Comparison of ENCODE assay signal across 30 mouse cellular contexts in genomic region chr8:114344789-114345188, GRCm38 (mm10).
DNase-seq lines count a peak whose midpoint lies in the region; ATAC-seq lines count a peak whose summit lies in the region.
"Had no signal": no experiment of that assay in that cellular context is flagged by ENCODE, and none has a peak within 500 bp of the region (broad histone marks: within the 10 kb centered on the region; RNA-seq: fewer than 3 reads in every experiment).

No protein-coding gene starts in this region.

- no peak for ATAC-seq in forebrain, embryonic 15.5 days (replicated peaks)
- ATAC-seq in forebrain, embryonic 16.5 days = no peak
- ATAC-seq in limb, embryonic 12.5 days (ENCODE audit: insufficient number of reproducible peaks, insufficient read depth, low FRiP score, low TSS enrichment, low read depth) = no peak
- no peak for ATAC-seq in neural tube, embryonic 13.5 days (ENCODE audit: low read depth)
- 0 out of 2 replicates have a peak, but pooled peaks have one; percentile 50 for ATAC-seq in neural tube, embryonic 15.5 days (ENCODE audit: low FRiP score)
- ATAC-seq: forebrain, postnatal 0 days; hindbrain, embryonic 16.5 days; inflammation-experienced regulatory T-cells, adult 6 months; Patski had no signal

- no peak overlapping the region for H3K4me3 ChIP-seq in forebrain, embryonic 15.5 days
- H3K4me3 ChIP-seq in forebrain, embryonic 16.5 days (replicated peaks; ENCODE audit: low read length) = no peak overlapping the region
- H3K4me3 ChIP-seq in limb, embryonic 12.5 days (replicated peaks) = no peak overlapping the region
- no peak overlapping the region for H3K4me3 ChIP-seq in limb, embryonic 10.5 days
- no peak overlapping the region for H3K4me3 ChIP-seq in neural tube, embryonic 13.5 days
- no peak overlapping the region for H3K4me3 ChIP-seq in neural tube, embryonic 15.5 days (replicated peaks)
- H3K4me3 ChIP-seq: embryonic facial prominence, embryonic 12.5 days; erythroblast, embryonic 14.5 days; forebrain, embryonic 12.5 days; heart, embryonic 12.5 days; heart, embryonic 15.5 days; hindbrain, embryonic 10.5 days had no signal

- no peaks in the 10 kb centered on the region for H3K9me3 ChIP-seq in forebrain, embryonic 15.5 days
- no peaks in the 10 kb centered on the region for H3K9me3 ChIP-seq in forebrain, embryonic 16.5 days (ENCODE audit: control insufficient read depth, low read length)
- H3K9me3 ChIP-seq in limb, embryonic 12.5 days = no peaks in the 10 kb centered on the region
- H3K9me3 ChIP-seq in limb, embryonic 10.5 days (replicated peaks) = no peaks in the 10 kb centered on the region
- H3K9me3 ChIP-seq in neural tube, embryonic 13.5 days = no peaks in the 10 kb centered on the region
- H3K9me3 ChIP-seq in neural tube, embryonic 15.5 days (replicated peaks) = no peaks in the 10 kb centered on the region
- H3K9me3 ChIP-seq: embryonic facial prominence, embryonic 12.5 days; forebrain, embryonic 12.5 days; heart, embryonic 15.5 days; hindbrain, embryonic 10.5 days had no signal

- no peaks in the 10 kb centered on the region for H3K36me3 ChIP-seq in forebrain, embryonic 15.5 days
- no peaks in the 10 kb centered on the region for H3K36me3 ChIP-seq in forebrain, embryonic 16.5 days (ENCODE audit: control insufficient read depth, insufficient read depth)
- no peaks in the 10 kb centered on the region for H3K36me3 ChIP-seq in limb, embryonic 12.5 days
- H3K36me3 ChIP-seq in limb, embryonic 10.5 days = no peaks in the 10 kb centered on the region
- H3K36me3 ChIP-seq in neural tube, embryonic 13.5 days = no peaks in the 10 kb centered on the region
- H3K36me3 ChIP-seq in neural tube, embryonic 15.5 days = no peaks in the 10 kb centered on the region
- H3K36me3 ChIP-seq: embryonic facial prominence, embryonic 12.5 days; G1E; heart, embryonic 12.5 days; heart, embryonic 15.5 days had no signal

- no peak for DNase-seq in limb, embryonic 10.5 days (ENCODE audit: low spot score)
- DNase-seq in neural tube, embryonic 10.5 days (ENCODE audit: extremely low spot score, low spot score) = no peak
- DNase-seq in layer of hippocampus, adult 8-10 months (ENCODE audit: low spot score in 2 of 2) = no peak
- DNase-seq: adrenal gland, postnatal 10 days; adrenal gland, postnatal 36 days; B cell, adult 2 months; cerebellum, adult 18-20 months; cerebellum, adult 9-10 months; cerebellum, postnatal 14 days; forebrain, postnatal 0 days; gastrocnemius, postnatal 25 days; heart, adult 18-20 months; heart, postnatal 10 days; heart, postnatal 36 days had no signal

- H3K9ac ChIP-seq in forebrain, embryonic 15.5 days (replicated peaks) = no peak overlapping the region
- H3K9ac ChIP-seq in forebrain, embryonic 16.5 days (replicated peaks; ENCODE audit: low read depth, low read length) = no peak overlapping the region
- no peak overlapping the region for H3K9ac ChIP-seq in limb, embryonic 12.5 days (replicated peaks)
- H3K9ac ChIP-seq in neural tube, embryonic 13.5 days = no peak overlapping the region
- H3K9ac ChIP-seq in neural tube, embryonic 15.5 days (replicated peaks) = no peak overlapping the region
- H3K9ac ChIP-seq: embryonic facial prominence, embryonic 12.5 days; forebrain, embryonic 12.5 days; forebrain, postnatal 0 days; heart, embryonic 12.5 days; heart, embryonic 15.5 days had no signal

- 0 out of 2 replicates have a peak overlapping the region, but pooled peaks have one; percentile 27 for H3K27ac ChIP-seq in forebrain, embryonic 15.5 days (replicated peaks)
- H3K27ac ChIP-seq in forebrain, embryonic 16.5 days (ENCODE audit: low read length) = no peak overlapping the region
- peak overlapping the region; percentile 83 for H3K27ac ChIP-seq in limb, embryonic 12.5 days
- no peak overlapping the region for H3K27ac ChIP-seq in limb, embryonic 10.5 days
- H3K27ac ChIP-seq in neural tube, embryonic 13.5 days (replicated peaks) = peak overlapping the region; percentile 10; the same call in 1 of the 2 replicates
- H3K27ac ChIP-seq in neural tube, embryonic 15.5 days (replicated peaks) = peak overlapping the region; percentile 41
- H3K27ac ChIP-seq: embryonic facial prominence, embryonic 12.5 days; forebrain, embryonic 12.5 days; heart, embryonic 15.5 days; hindbrain, embryonic 10.5 days had no signal

- H3K27me3 ChIP-seq in forebrain, embryonic 15.5 days = no peaks in the 10 kb centered on the region
- H3K27me3 ChIP-seq in forebrain, embryonic 16.5 days (replicated peaks; ENCODE audit: control insufficient read depth, insufficient read depth, low read length) = no peaks in the 10 kb centered on the region
- no peaks in the 10 kb centered on the region for H3K27me3 ChIP-seq in limb, embryonic 12.5 days
- no peaks in the 10 kb centered on the region for H3K27me3 ChIP-seq in limb, embryonic 10.5 days (ENCODE audit: low read depth, poor library complexity, severe bottlenecking)
- H3K27me3 ChIP-seq in neural tube, embryonic 13.5 days = no peaks in the 10 kb centered on the region
- H3K27me3 ChIP-seq in neural tube, embryonic 15.5 days (replicated peaks) = no peaks in the 10 kb centered on the region
- H3K27me3 ChIP-seq: CH12.LX; embryonic facial prominence, embryonic 12.5 days; forebrain, embryonic 12.5 days; heart, embryonic 12.5 days; heart, embryonic 15.5 days; Patski had no signal

- no peak overlapping the region for H3K4me2 ChIP-seq in forebrain, embryonic 15.5 days (replicated peaks)
- H3K4me2 ChIP-seq in forebrain, embryonic 16.5 days (ENCODE audit: low read length) = no peak overlapping the region
- peak overlapping the region; percentile 1; the same call in 1 of the 2 replicates for H3K4me2 ChIP-seq in limb, embryonic 12.5 days
- H3K4me2 ChIP-seq in neural tube, embryonic 13.5 days = no peak overlapping the region
- peak overlapping the region; percentile 17; the same call in 1 of the 2 replicates for H3K4me2 ChIP-seq in neural tube, embryonic 15.5 days
- H3K4me2 ChIP-seq: embryonic facial prominence, embryonic 12.5 days; forebrain, embryonic 12.5 days; heart, embryonic 12.5 days; heart, embryonic 15.5 days had no signal

- 0 out of 2 replicates have a peak, but pooled peaks cover 7% of the 10 kb centered on the region for H3K4me1 ChIP-seq in forebrain, embryonic 15.5 days
- no peaks in the 10 kb centered on the region; the same call in 1 of the 2 replicates for H3K4me1 ChIP-seq in forebrain, embryonic 16.5 days (replicated peaks; ENCODE audit: control insufficient read depth, insufficient read depth, low read length)
- H3K4me1 ChIP-seq in limb, embryonic 12.5 days (replicated peaks) = peaks cover 8% of the 10 kb centered on the region
- peaks cover 2% of the 10 kb centered on the region; the same call in 1 of the 2 replicates for H3K4me1 ChIP-seq in limb, embryonic 10.5 days
- H3K4me1 ChIP-seq in neural tube, embryonic 13.5 days (replicated peaks) = peaks cover 20% of the 10 kb centered on the region; the same call in 1 of the 2 replicates
- peaks cover 14% of the 10 kb centered on the region for H3K4me1 ChIP-seq in neural tube, embryonic 15.5 days
- H3K4me1 ChIP-seq: embryonic facial prominence, embryonic 12.5 days; forebrain, embryonic 12.5 days; heart, embryonic 12.5 days; heart, embryonic 15.5 days had no signal

- 58% methylated on average over 5 of the region's 5 CpGs for WGBS in forebrain, embryonic 15.5 days
- WGBS in forebrain, embryonic 16.5 days = 49% methylated on average over 5 of the region's 5 CpGs
- 29% methylated on average over 5 of the region's 5 CpGs for whole genome bisulfite sequencing in limb, embryonic 12.5 days
- WGBS in limb, embryonic 10.5 days = 67% methylated on average over 5 of the region's 5 CpGs
- 43% methylated on average over 5 of the region's 5 CpGs for whole genome bisulfite sequencing in neural tube, embryonic 13.5 days
- WGBS in neural tube, embryonic 15.5 days = 32% methylated on average over 5 of the region's 5 CpGs

Comparison
In these comparisons a context has a peak if more than half of its experiments do, and no peak if none do; other contexts are left out.
1. H3K27ac ChIP-seq: peak in forebrain, embryonic 15.5 days (single experiment), limb, embryonic 12.5 days (single experiment), neural tube, embryonic 13.5 days (single experiment) and neural tube, embryonic 15.5 days (single experiment); none in forebrain, embryonic 16.5 days (single experiment) and limb, embryonic 10.5 days (single experiment).
2. H3K4me2 ChIP-seq: peak in limb, embryonic 12.5 days (single experiment) and neural tube, embryonic 15.5 days (single experiment); none in forebrain, embryonic 15.5 days (single experiment), forebrain, embryonic 16.5 days (single experiment) and neural tube, embryonic 13.5 days (single experiment).